Mouse (Mus musculus) forebrain, embryonic 11.5 days (tissue): ENCODE measurements around the gene Tmed10. TPM values are rescaled to one million over a fixed set of nuclear protein-coding genes. Genes with fewer than 3 reads are reported as not detected.

Source experiments
- ATAC-seq: fragments of 200-750 bp; cut with Nextera tagmentation; replicated peaks from 2 replicates; pipeline ENCODE4 v1.8.0; 2017; ENCODE audit warnings: moderate TSS enrichment; ENCODE audit not compliant: low FRiP score
- DNase-seq: peaks from one replicate; pipeline ENCODE4 v3.0.0-alpha.2; 2017; ENCODE audit warnings: low spot score
- H3K27ac ChIP-seq: fragments of 300-500 bp; sonication (generic); 2 replicates; pipeline ENCODE4 v1.5.1; 2014; ENCODE audit warnings: low read depth, low read length
- H3K27me3 ChIP-seq: fragments of 300-500 bp; sonication (generic); 2 replicates; pipeline ENCODE4 v1.6.1; 2014; ENCODE audit warnings: mild to moderate bottlenecking, low read length, mixed read lengths; ENCODE audit not compliant: control insufficient read depth, insufficient read depth
- H3K36me3 ChIP-seq: fragments of 300-500 bp; sonication (generic); 2 replicates; pipeline ENCODE4 v1.6.1; 2014; ENCODE audit warnings: mild to moderate bottlenecking, low read length, moderate library complexity, mixed read lengths; ENCODE audit not compliant: control insufficient read depth, insufficient read depth
- H3K4me1 ChIP-seq: fragments of 300-500 bp; sonication (generic); replicated peaks from 2 replicates; pipeline ENCODE4 v1.6.1; 2014; ENCODE audit warnings: low read length, mixed read lengths; ENCODE audit not compliant: control insufficient read depth, insufficient read depth
- H3K4me2 ChIP-seq: fragments of 300-500 bp; sonication (generic); 2 replicates; pipeline ENCODE4 v1.6.1; 2014; ENCODE audit warnings: low read depth, mild to moderate bottlenecking, low read length, moderate library complexity, mixed read lengths; ENCODE audit not compliant: severe bottlenecking
- H3K4me3 ChIP-seq: fragments of 300-500 bp; sonication (generic); 2 replicates; pipeline ENCODE4 v1.5.1; 2014; ENCODE audit warnings: low read depth, low read length
- H3K9ac ChIP-seq: fragments of 300-500 bp; sonication (generic); 2 replicates; pipeline ENCODE4 v1.6.1; 2014; ENCODE audit warnings: low read length
- H3K9me3 ChIP-seq: fragments of 300-500 bp; sonication (generic); 2 replicates; pipeline ENCODE4 v1.6.1; 2016; ENCODE audit warnings: low read length, mixed read lengths; ENCODE audit not compliant: control insufficient read depth
- WGBS: fragments of 180-500 bp; shearing (Covaris S2); extraction: QIAGEN DNeasy Blood & Tissue Kit; methylation state at CpG from one replicate; pipeline ENCODE4 v1.1.7; 2014; 5-methylcytosine and 5-hydroxymethylcytosine counted together
- polyA plus RNA-seq: library from polyadenylated mRNA; unstranded; fragments of >200 nt; fragmentation: Nextera tagmentation; extraction: Ambion mirVana; gene quantifications from 2 replicates; pipeline ENCODE4 v1.2.1, GENCODE M21; 2014

The Tmed10 gene
- polyA plus RNA-seq, 1 experiment from 2014 or later: 229 TPM

- WGBS: 84% methylated on average over 18 of the region's 18 CpGs
- Histone ChIP-seq H3K27me3 (no peaks in the 10 kb centered on the region), H3K9ac (no peak overlapping the region), H3K4me1 (no peaks in the 10 kb centered on the region), H3K36me3 (no peaks in the 10 kb centered on the region), H3K27ac (no peak overlapping the region), H3K9me3 (no peaks in the 10 kb centered on the region), H3K4me2 (no peak overlapping the region), H3K4me3 (no peak overlapping the region)
- ATAC-seq (no peak), DNase-seq (no peak)
Measured at GRCm38 (mm10) chr12:85397063-85397959, 22.7 kb upstream of the Tmed10 start.

DNA sequence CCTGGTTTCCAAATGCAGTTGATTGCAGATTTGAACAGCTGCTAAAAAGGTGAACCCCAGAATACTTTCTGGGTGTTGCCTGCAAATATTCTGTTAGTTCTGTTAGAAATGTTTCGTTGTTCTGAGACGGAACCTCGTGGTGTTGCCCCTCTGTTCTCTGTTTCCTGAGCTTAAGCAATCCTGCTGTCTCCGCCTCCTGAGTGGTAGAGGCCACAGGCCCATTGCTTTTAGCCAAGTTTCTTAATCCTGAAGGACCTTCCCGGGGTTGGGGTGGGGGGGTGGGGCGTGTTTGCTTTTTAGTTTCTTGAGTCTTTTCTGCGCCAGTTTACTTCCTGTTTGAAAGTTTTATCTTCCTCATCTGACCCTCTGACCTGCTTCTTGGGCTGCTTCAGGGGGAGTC, 19.3 kb upstream of the Tmed10 start:
- no peaks in the 10 kb centered on the region for H3K27me3 ChIP-seq
- H3K4me1 ChIP-seq: no peaks in the 10 kb centered on the region
- no peak overlapping the region for H3K4me2 ChIP-seq
- no peak overlapping the region for H3K27ac ChIP-seq
- DNase-seq (no peak), ATAC-seq (no peak)
- no peak overlapping the region for H3K4me3 ChIP-seq
- no peaks in the 10 kb centered on the region for H3K9me3 ChIP-seq
- H3K9ac ChIP-seq: no peak overlapping the region
- H3K36me3 ChIP-seq: no peaks in the 10 kb centered on the region
- 66% methylated on average over 7 of the region's 7 CpGs for WGBS

- Histone ChIP-seq H3K9ac (no peak overlapping the region), H3K27me3 (no peaks in the 10 kb centered on the region), H3K36me3 (no peaks in the 10 kb centered on the region), H3K4me3 (no peak overlapping the region), H3K4me1 (no peaks in the 10 kb centered on the region), H3K27ac (no peak overlapping the region), H3K9me3 (no peaks in the 10 kb centered on the region), H3K4me2 (no peak overlapping the region)
- ATAC-seq: no peak
- DNase-seq: no peak
- WGBS: 89% methylated on average over 5 of the region's 5 CpGs
Measured at GRCm38 (mm10) chr12:85393526-85393925, 18.9 kb upstream of the Tmed10 start.

DNA sequence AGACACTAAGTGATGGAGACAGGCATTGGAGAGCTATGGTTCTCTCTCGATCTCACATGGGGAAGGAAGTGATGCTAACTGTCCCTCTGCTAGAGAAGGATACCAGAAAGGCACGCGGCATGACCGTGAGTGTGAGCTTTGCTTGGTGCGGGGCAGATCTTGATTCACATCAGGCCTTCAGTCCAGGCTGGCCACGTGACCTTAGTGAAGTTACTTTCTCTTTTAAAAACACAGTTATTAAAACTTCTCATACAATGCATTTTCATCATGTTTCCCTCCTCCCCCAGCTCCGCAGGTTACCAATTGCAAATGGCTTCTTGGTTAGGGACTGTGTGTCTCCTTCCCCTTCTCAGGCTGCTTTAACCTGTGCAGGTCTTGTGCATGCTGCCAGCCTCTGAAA, 16.5 kb upstream of the Tmed10 start:
- Histone ChIP-seq H3K4me1 (no peaks in the 10 kb centered on the region), H3K27me3 (no peaks in the 10 kb centered on the region), H3K27ac (no peak overlapping the region), H3K9me3 (no peaks in the 10 kb centered on the region), H3K4me3 (no peak overlapping the region), H3K9ac (no peak overlapping the region), H3K36me3 (no peaks in the 10 kb centered on the region), H3K4me2 (no peak overlapping the region)
- WGBS: 92% methylated on average over 7 of the region's 7 CpGs
- no peak for ATAC-seq
- no peak for DNase-seq

GRCm38 (mm10) chr12:85389204-85390185, 14.8 kb upstream of the Tmed10 start:
- no peak overlapping the region for H3K27ac ChIP-seq
- ATAC-seq (no peak), DNase-seq (no peak)
- H3K9me3 ChIP-seq: no peaks in the 10 kb centered on the region
- H3K4me2 ChIP-seq: no peak overlapping the region
- no peaks in the 10 kb centered on the region for H3K27me3 ChIP-seq
- no peaks in the 10 kb centered on the region for H3K4me1 ChIP-seq
- no peak overlapping the region for H3K9ac ChIP-seq
- no peaks in the 10 kb centered on the region for H3K36me3 ChIP-seq
- WGBS: 82% methylated on average over 15 of the region's 15 CpGs
- H3K4me3 ChIP-seq: no peak overlapping the region

DNA sequence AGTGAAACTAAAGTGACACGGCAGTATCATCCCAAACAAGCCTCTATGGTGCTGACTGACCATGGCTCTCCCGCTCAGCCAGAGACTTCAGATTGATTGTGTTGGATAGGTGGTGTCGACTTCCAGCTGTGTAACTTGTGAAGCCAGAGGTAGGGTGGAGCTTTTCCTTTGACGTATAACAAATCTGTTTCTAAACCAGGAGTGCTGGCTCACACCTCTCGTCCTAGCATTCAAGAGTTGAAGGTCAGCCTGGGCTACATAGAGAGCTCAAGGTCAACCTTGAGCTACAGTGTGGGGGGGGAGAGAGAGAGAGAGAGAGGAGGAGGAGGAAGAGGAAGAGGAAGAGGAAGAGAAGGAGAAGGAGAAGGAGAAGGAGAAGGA, 11.3 kb upstream of the Tmed10 start:
- Histone ChIP-seq H3K4me2 (no peak overlapping the region), H3K27me3 (no peaks in the 10 kb centered on the region), H3K27ac (no peak overlapping the region), H3K9me3 (no peaks in the 10 kb centered on the region), H3K4me1 (no peaks in the 10 kb centered on the region), H3K4me3 (no peak overlapping the region), H3K9ac (no peak overlapping the region), H3K36me3 (no peaks in the 10 kb centered on the region)
- 66% methylated on average over 5 of the region's 5 CpGs for WGBS
- DNase-seq (no peak), ATAC-seq (no peak)

GRCm38 (mm10) chr12:85385329-85385994, 10.8 kb upstream of the Tmed10 start:
- Histone ChIP-seq H3K9me3 (no peaks in the 10 kb centered on the region), H3K27ac (no peak overlapping the region), H3K27me3 (no peaks in the 10 kb centered on the region), H3K9ac (no peak overlapping the region), H3K36me3 (no peaks in the 10 kb centered on the region), H3K4me2 (no peak overlapping the region), H3K4me3 (no peak overlapping the region), H3K4me1 (no peaks in the 10 kb centered on the region)
- 79% methylated on average over 10 of the region's 10 CpGs for WGBS
- DNase-seq: no peak
- ATAC-seq: no peak
